Mouse (Mus musculus): ENCODE measurements around the gene Gm14180. TPM values are rescaled to one million over a fixed set of nuclear protein-coding genes. Genes with fewer than 3 reads are reported as not detected.
"Not testable (repeated sequence)": the region's sequence is repeated elsewhere in the genome, so short reads cannot be mapped to it uniquely, and the experiment has no call there.

The Gm14180 gene
- not detected in 2 replicates for polyA plus RNA-seq (2012; ENCODE audit: insufficient read depth, insufficient read length, low replicate concordance, missing spikeins)

- no peak within 1 kb of the TSS for H3K4me3 ChIP-seq (ENCODE audit: insufficient read depth, low read depth, low read length)
- 70% methylated on average over 2 of the region's 2 CpGs for WGBS
- TF ChIP-seq CTCF (IDR thresholded peaks at IDR 0.05; ENCODE audit: insufficient read depth, low read depth, low read length), result no peak
- no peaks in the 10 kb centered on the region for H3K4me1 ChIP-seq (ENCODE audit: control insufficient read depth, insufficient read depth, low read length)
- no peak within 1 kb of the TSS for H3K27ac ChIP-seq (ENCODE audit: insufficient read depth, low read depth, low read length)
These were observed at the start of gene Gm14180 for GRCm38 (mm10) chr11:99734190-99734589. Gene Gm14180 (minus strand): TSS chr11:99734290.

- Histone ChIP-seq H3K27ac (ENCODE audit: insufficient read depth, low read depth, low read length) (no peak within 1 kb of the TSS), H3K4me3 (ENCODE audit: insufficient read depth, low read depth, low read length) (no peak within 1 kb of the TSS), H3K4me1 (ENCODE audit: control insufficient read depth, insufficient read depth, low read length) (no peaks in the 10 kb centered on the region)
- TF ChIP-seq CTCF (IDR thresholded peaks at IDR 0.05; ENCODE audit: insufficient read depth, low read depth, low read length), result no peak
- WGBS, result 97% methylated on average over 2 of the region's 2 CpGs
These were observed 46.5 kb upstream of the Gm14180 start, which contains the start of gene Krtap4-8 for GRCm38 (mm10) chr11:99780604-99781003. Gene Krtap4-8 (minus strand): TSS chr11:99780704.

DNA sequence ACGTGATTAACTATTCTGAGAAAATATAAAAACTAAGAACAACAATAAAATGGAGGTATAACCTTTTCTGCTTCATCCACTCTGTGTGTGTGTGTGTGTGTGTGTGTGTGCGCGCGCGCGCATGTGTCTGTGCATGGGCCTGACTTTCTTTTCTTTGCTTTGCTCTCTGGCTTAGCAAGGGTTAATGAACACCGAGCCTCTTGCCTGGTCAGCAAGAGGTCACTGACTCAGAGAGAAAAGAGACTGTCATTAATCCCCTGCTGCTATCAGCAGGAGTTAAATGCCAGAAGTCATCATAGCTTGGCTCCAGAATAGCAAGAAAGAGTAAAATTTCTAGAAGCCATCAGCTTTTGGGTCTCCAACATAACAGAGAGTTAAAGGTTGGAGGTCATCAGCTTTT is 44.3 kb upstream of the Gm14180 start:
- Histone ChIP-seq H3K4me3 (ENCODE audit: insufficient read depth, low read depth, low read length) (no peak overlapping the region), H3K4me1 (ENCODE audit: control insufficient read depth, insufficient read depth, low read length) (no peaks in the 10 kb centered on the region), H3K27ac (ENCODE audit: insufficient read depth, low read depth, low read length) (no peak overlapping the region)
- WGBS, result 61% methylated on average over 7 of the region's 7 CpGs
- TF ChIP-seq POLR2A (IDR thresholded peaks at IDR 0.05; ENCODE audit: insufficient read depth, low read depth, low read length), result no peak
- TF ChIP-seq CTCF (IDR thresholded peaks at IDR 0.05; ENCODE audit: insufficient read depth, low read depth, low read length), result no peak

DNA sequence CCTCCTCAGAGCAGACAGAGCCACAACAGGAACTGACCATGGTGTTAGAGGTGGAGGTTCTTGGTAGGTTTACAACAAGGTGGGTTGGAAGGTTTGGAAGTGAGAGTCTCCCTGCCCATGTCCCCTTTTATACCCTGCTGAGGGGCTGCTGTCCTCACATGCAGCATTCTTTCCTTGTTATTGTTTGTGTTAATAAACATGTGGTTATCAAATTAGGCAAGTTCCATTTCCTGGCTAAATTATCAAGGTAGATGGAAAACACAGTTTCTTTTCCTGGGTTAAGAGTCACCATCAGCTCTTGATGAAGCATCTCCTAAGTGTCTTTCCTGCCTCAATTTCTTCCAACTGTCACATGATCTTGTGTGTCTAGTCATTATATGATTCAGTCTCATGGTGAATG is 38.7 kb upstream of the Gm14180 start, which contains the start of gene Gm11595:
TSS of gene Gm11595 (minus strand) at position 101 of the 400 bp plus-strand sequence.
- H3K4me3 ChIP-seq (ENCODE audit: insufficient read depth, low read depth, low read length); H3K4me1 ChIP-seq (ENCODE audit: control insufficient read depth, insufficient read depth, low read length); H3K27ac ChIP-seq (ENCODE audit: insufficient read depth, low read depth, low read length): not testable (repeated sequence)

DNA sequence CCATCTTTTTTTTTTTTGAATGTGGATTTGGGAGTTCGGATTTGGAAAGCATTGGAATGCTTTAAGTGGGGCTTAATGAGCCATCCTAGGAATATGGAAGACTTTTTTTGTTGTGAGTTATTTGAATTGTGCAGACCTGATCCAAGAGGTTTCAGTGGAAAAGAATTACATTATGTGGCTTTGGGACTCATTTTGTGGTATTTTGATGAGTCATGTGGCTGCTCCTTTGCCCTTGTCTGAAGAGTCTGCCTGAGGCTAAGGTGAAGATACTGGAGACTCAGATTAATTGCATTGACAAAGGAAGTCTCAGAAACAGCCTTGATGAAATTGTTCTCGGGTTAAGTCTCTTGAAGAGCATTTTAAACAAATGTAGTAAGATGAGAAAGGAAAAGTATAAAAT is 34.3 kb upstream of the Gm14180 start:
- TF ChIP-seq CTCF (IDR thresholded peaks at IDR 0.05; ENCODE audit: insufficient read depth, low read depth, low read length), result no peak
- TF ChIP-seq POLR2A (IDR thresholded peaks at IDR 0.05; ENCODE audit: insufficient read depth, low read depth, low read length), result no peak
- no peak overlapping the region for H3K27ac ChIP-seq (ENCODE audit: insufficient read depth, low read depth, low read length)
- no peak overlapping the region for H3K4me3 ChIP-seq (ENCODE audit: insufficient read depth, low read depth, low read length)
- WGBS, result 83% methylated on average over 2 of the region's 2 CpGs
- H3K4me1 ChIP-seq (ENCODE audit: control insufficient read depth, insufficient read depth, low read length), result no peaks in the 10 kb centered on the region

DNA sequence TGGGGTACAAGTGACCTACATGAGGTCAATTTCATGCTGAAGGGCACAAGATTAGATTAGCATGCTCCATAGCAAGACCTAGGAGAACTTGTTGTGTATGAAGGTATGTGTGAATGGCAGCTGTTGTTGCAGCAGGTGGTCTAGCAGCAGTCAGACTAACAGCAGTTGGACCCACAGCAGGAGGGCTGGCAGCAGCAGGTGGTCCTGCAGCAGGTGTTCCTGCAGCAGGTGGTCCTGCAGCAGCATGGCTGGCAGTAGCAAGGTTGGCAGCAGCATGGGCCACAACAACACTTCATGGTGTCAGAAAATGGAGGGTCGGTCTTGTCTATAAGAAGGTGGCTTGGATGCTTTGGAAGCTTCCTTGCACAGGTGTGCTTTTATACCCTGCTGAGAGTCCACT is 24.8 kb upstream of the Gm14180 start:
- WGBS, result 92% methylated on average over 1 of the region's 1 CpGs
- no peak overlapping the region for H3K4me3 ChIP-seq (ENCODE audit: insufficient read depth, low read depth, low read length)
- TF ChIP-seq POLR2A (IDR thresholded peaks at IDR 0.05; ENCODE audit: insufficient read depth, low read depth, low read length) (no peak), CTCF (IDR thresholded peaks at IDR 0.05; ENCODE audit: insufficient read depth, low read depth, low read length) (no peak)
- no peaks in the 10 kb centered on the region for H3K4me1 ChIP-seq (ENCODE audit: control insufficient read depth, insufficient read depth, low read length)
- no peak overlapping the region for H3K27ac ChIP-seq (ENCODE audit: insufficient read depth, low read depth, low read length)

GRCm38 (mm10) chr11:99743985-99744384 is 9.9 kb upstream of the Gm14180 start:
- H3K27ac ChIP-seq (ENCODE audit: insufficient read depth, low read depth, low read length), result no peak overlapping the region
- no peaks in the 10 kb centered on the region for H3K4me1 ChIP-seq (ENCODE audit: control insufficient read depth, insufficient read depth, low read length)
- 88% methylated on average over 3 of the region's 3 CpGs for WGBS
- TF ChIP-seq POLR2A (IDR thresholded peaks at IDR 0.05; ENCODE audit: insufficient read depth, low read depth, low read length), result no peak
- TF ChIP-seq CTCF (IDR thresholded peaks at IDR 0.05; ENCODE audit: insufficient read depth, low read depth, low read length), result no peak
- no peak overlapping the region for H3K4me3 ChIP-seq (ENCODE audit: insufficient read depth, low read depth, low read length)

DNA sequence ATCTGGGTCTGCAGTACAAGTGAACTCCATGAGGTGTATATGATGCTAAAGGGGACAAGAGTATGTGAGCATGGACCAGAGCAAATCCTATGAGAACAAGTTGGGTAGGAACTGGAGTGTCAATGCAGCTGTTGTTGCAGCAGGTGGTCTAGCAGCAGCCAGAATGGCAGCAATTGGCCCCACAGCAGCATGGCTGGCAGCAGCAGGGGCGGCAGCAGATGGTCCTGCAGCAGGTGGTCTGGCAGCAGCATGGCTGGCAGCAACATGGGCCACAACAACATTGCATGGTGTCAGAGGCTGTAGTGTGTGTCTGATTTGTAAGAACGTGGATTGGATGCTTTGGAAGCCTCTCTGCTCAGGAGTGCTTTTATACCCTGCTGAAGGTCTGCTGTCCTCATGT is 10.0 kb downstream of the Gm14180 start:
- H3K4me1 ChIP-seq (ENCODE audit: control insufficient read depth, insufficient read depth, low read length), result no peaks in the 10 kb centered on the region
- H3K4me3 ChIP-seq (ENCODE audit: insufficient read depth, low read depth, low read length), result no peak overlapping the region
- WGBS, result 74% methylated on average over 2 of the region's 2 CpGs
- no peak for TF ChIP-seq POLR2A (IDR thresholded peaks at IDR 0.05; ENCODE audit: insufficient read depth, low read depth, low read length)
- no peak for TF ChIP-seq CTCF (IDR thresholded peaks at IDR 0.05; ENCODE audit: insufficient read depth, low read depth, low read length)
- H3K27ac ChIP-seq (ENCODE audit: insufficient read depth, low read depth, low read length), result no peak overlapping the region

DNA sequence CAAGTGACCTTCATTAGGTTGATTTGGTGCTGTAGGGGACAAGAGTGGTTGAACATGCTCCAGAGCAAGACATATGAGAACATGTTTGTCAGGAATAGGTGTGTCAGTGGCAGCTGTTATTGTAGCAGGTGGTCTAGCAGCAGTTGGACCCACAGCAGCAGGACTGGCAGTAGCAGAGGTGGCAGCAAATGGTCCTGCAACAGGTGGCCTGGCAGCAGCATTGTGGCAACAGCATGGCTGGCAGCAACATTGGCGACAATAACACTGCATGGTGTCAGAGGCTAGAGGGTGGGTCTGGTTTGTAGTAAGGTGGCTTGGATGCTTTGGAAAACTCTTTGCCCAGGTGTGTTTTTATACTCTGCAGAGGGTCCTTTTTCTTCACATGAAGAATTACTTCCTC is 15.3 kb downstream of the Gm14180 start:
- TF ChIP-seq POLR2A (IDR thresholded peaks at IDR 0.05; ENCODE audit: insufficient read depth, low read depth, low read length), result no peak
- no peak for TF ChIP-seq CTCF (IDR thresholded peaks at IDR 0.05; ENCODE audit: insufficient read depth, low read depth, low read length)
- no peak overlapping the region for H3K4me3 ChIP-seq (ENCODE audit: insufficient read depth, low read depth, low read length)
- WGBS, result 89% methylated on average over 1 of the region's 1 CpGs
- no peaks in the 10 kb centered on the region for H3K4me1 ChIP-seq (ENCODE audit: control insufficient read depth, insufficient read depth, low read length)
- no peak overlapping the region for H3K27ac ChIP-seq (ENCODE audit: insufficient read depth, low read depth, low read length)

GRCm38 (mm10) chr11:99690463-99690862 is 43.6 kb downstream of the Gm14180 start, which contains the start of gene Gm14190:
Gene Gm14190 (minus strand): TSS chr11:99690740.
- Histone ChIP-seq H3K27ac (ENCODE audit: insufficient read depth, low read depth, low read length) (no peak within 1 kb of the TSS), H3K4me3 (ENCODE audit: insufficient read depth, low read depth, low read length) (no peak within 1 kb of the TSS), H3K4me1 (ENCODE audit: control insufficient read depth, insufficient read depth, low read length) (no peaks in the 10 kb centered on the region)
- WGBS, result 93% methylated on average over 1 of the region's 1 CpGs
- no peak for TF ChIP-seq CTCF (IDR thresholded peaks at IDR 0.05; ENCODE audit: insufficient read depth, low read depth, low read length)
- TF ChIP-seq POLR2A (IDR thresholded peaks at IDR 0.05; ENCODE audit: insufficient read depth, low read depth, low read length), result no peak

- not testable (repeated sequence) for H3K27ac ChIP-seq (ENCODE audit: insufficient read depth, low read depth, low read length); H3K4me3 ChIP-seq (ENCODE audit: insufficient read depth, low read depth, low read length); H3K4me1 ChIP-seq (ENCODE audit: control insufficient read depth, insufficient read depth, low read length)
- WGBS, result 71% methylated on average over 1 of the region's 1 CpGs
These were observed 48.9 kb downstream of the Gm14180 start for GRCm38 (mm10) chr11:99685235-99685634.
